Mouse (Mus musculus) stomach, postnatal 0 days (tissue): ENCODE data around the gene Rgs12. TPM values are rescaled to one million over a fixed set of nuclear protein-coding genes. Genes with fewer than 3 reads are reported as not detected.

Source experiments
- ATAC-seq: fragments of 200-750 bp; cut with Nextera tagmentation; 2 replicates; pipeline ENCODE4 v1.8.0; 2017; ENCODE audit not compliant: low FRiP score, low TSS enrichment
- DNase-seq: peaks from one replicate; pipeline ENCODE4 v3.0.0-alpha.2; 2016; ENCODE audit warnings: low spot score
- H3K27ac ChIP-seq: fragments of 300-500 bp; sonication (generic); replicated peaks from 2 replicates; pipeline ENCODE4 v1.5.1; 2014; ENCODE audit warnings: mild to moderate bottlenecking, control low read depth
- H3K27me3 ChIP-seq: fragments of 300-500 bp; sonication (generic); 2 replicates; pipeline ENCODE4 v1.6.1; 2014; ENCODE audit warnings: low read length; ENCODE audit not compliant: control insufficient read depth, insufficient read depth
- H3K36me3 ChIP-seq: fragments of 300-500 bp; sonication (generic); 2 replicates; pipeline ENCODE4 v1.6.1; 2014; ENCODE audit warnings: low read length, mixed read lengths; ENCODE audit not compliant: control insufficient read depth, insufficient read depth
- H3K4me1 ChIP-seq: fragments of 300-500 bp; sonication (generic); replicated peaks from 2 replicates; pipeline ENCODE4 v1.6.1; 2014; ENCODE audit warnings: antibody characterized with exemption; ENCODE audit not compliant: control insufficient read depth, insufficient read depth
- H3K4me2 ChIP-seq: fragments of 300-500 bp; sonication (generic); replicated peaks from 2 replicates; pipeline ENCODE4 v1.6.1; 2014; ENCODE audit warnings: low read depth, mild to moderate bottlenecking, control low read depth, moderate library complexity
- H3K4me3 ChIP-seq: fragments of 300-500 bp; sonication (generic); 2 replicates; pipeline ENCODE4 v1.5.1; 2014; ENCODE audit warnings: low read depth, low read length, control low read depth
- H3K9ac ChIP-seq: fragments of 300-500 bp; sonication (generic); 2 replicates; pipeline ENCODE4 v1.6.1; 2014; ENCODE audit warnings: mild to moderate bottlenecking, low read length, control low read depth, mixed read lengths
- H3K9me3 ChIP-seq: fragments of 300-500 bp; sonication (generic); 2 replicates; pipeline ENCODE4 v1.6.1; 2016; ENCODE audit warnings: low read length; ENCODE audit not compliant: control insufficient read depth
- CTCF ChIP-seq: IDR thresholded peaks from 2 replicates; pipeline ENCODE4 v1.5.1; 2016; ENCODE audit warnings: antibody characterized with exemption, low read depth, mild to moderate bottlenecking, moderate library complexity
- EP300 ChIP-seq: optimal IDR thresholded peaks from 2 replicates; pipeline ENCODE3; 2016; ENCODE audit warnings: antibody characterized with exemption
- WGBS: fragments of 180-500 bp; shearing (Covaris S2); extraction: QIAGEN DNeasy Blood & Tissue Kit; methylation state at CpG from one replicate; pipeline ENCODE4 v1.1.7; 2014; 5-methylcytosine and 5-hydroxymethylcytosine counted together
- polyA plus RNA-seq: library from polyadenylated mRNA; unstranded; fragments of >200 nt; fragmentation: Nextera tagmentation; extraction: Ambion mirVana; gene quantifications from 2 replicates; pipeline ENCODE4 v1.2.1, GENCODE M21; 2015

Rgs12 gene
- polyA plus RNA-seq, 1 experiment from 2014 or later: 12.7 TPM

GRCm38 (mm10) chr5:35033068-35033467 is 83.8 kb downstream of the Rgs12 start:
- H3K4me1 ChIP-seq: no peaks in the 10 kb centered on the region
- peak; percentile 76 for DNase-seq
- H3K36me3 ChIP-seq: peaks cover 15% of the 10 kb centered on the region
- WGBS: 72% methylated on average over 5 of the region's 5 CpGs
- H3K4me3 ChIP-seq: no peak overlapping the region
- no peak overlapping the region for H3K4me2 ChIP-seq
- no peak overlapping the region for H3K9ac ChIP-seq
- no peaks in the 10 kb centered on the region for H3K9me3 ChIP-seq
- no peak overlapping the region; the same call in 1 of the 2 replicates for H3K27ac ChIP-seq
- no peaks in the 10 kb centered on the region for H3K27me3 ChIP-seq
- TF ChIP-seq EP300: no peak
- peak; percentile 78 for TF ChIP-seq CTCF
- ATAC-seq: peak; percentile 74

- 80% methylated on average over 1 of the region's 1 CpGs for WGBS
- Histone ChIP-seq H3K9me3 (no peaks in the 10 kb centered on the region), H3K9ac (no peak overlapping the region), H3K36me3 (peaks cover 11% of the 10 kb centered on the region), H3K4me1 (no peaks in the 10 kb centered on the region), H3K27me3 (no peaks in the 10 kb centered on the region), H3K4me3 (no peak overlapping the region), H3K27ac (peak overlapping the region; percentile 61), H3K4me2 (no peak overlapping the region)
- TF ChIP-seq EP300 (no peak), CTCF (no peak)
- ATAC-seq (no peak), DNase-seq (no peak)
Observed at GRCm38 (mm10) chr5:35033619-35034018, 84.4 kb downstream of the Rgs12 start.

GRCm38 (mm10) chr5:35035141-35035540 is 85.9 kb downstream of the Rgs12 start:
- H3K4me1 ChIP-seq: no peaks in the 10 kb centered on the region
- WGBS: 88% methylated on average over 5 of the region's 5 CpGs
- ATAC-seq (no peak), DNase-seq (no peak)
- H3K4me2 ChIP-seq: no peak overlapping the region
- H3K27me3 ChIP-seq: no peaks in the 10 kb centered on the region
- H3K4me3 ChIP-seq: no peak overlapping the region
- H3K36me3 ChIP-seq: peaks cover 8% of the 10 kb centered on the region
- no peaks in the 10 kb centered on the region for H3K9me3 ChIP-seq
- 0 out of 2 replicates have a peak overlapping the region, but pooled peaks have one; percentile 4 for H3K9ac ChIP-seq
- TF ChIP-seq EP300 (no peak), CTCF (no peak)
- H3K27ac ChIP-seq: peak overlapping the region; percentile 53; the same call in 1 of the 2 replicates

GRCm38 (mm10) chr5:35035795-35036194 is 86.5 kb downstream of the Rgs12 start:
- DNase-seq (no peak), ATAC-seq (no peak)
- Histone ChIP-seq H3K4me1 (no peaks in the 10 kb centered on the region), H3K36me3 (peaks cover 6% of the 10 kb centered on the region), H3K4me2 (no peak overlapping the region), H3K27ac (peak overlapping the region; percentile 53), H3K9me3 (no peaks in the 10 kb centered on the region), H3K27me3 (no peaks in the 10 kb centered on the region), H3K9ac (no peak overlapping the region), H3K4me3 (no peak overlapping the region)
- 62% methylated on average over 4 of the region's 4 CpGs for WGBS
- TF ChIP-seq EP300 (no peak), CTCF (no peak)

GRCm38 (mm10) chr5:35037438-35037837 is 88.2 kb downstream of the Rgs12 start:
- Histone ChIP-seq H3K4me3 (no peak overlapping the region), H3K27ac (peak overlapping the region; percentile 61), H3K4me2 (no peak overlapping the region), H3K36me3 (peaks cover 2% of the 10 kb centered on the region), H3K9ac (no peak overlapping the region), H3K27me3 (no peaks in the 10 kb centered on the region), H3K4me1 (no peaks in the 10 kb centered on the region), H3K9me3 (no peaks in the 10 kb centered on the region)
- peak; percentile 16; the same call in 1 of the 2 replicates for ATAC-seq
- TF ChIP-seq EP300: peak; percentile 45
- no peak for TF ChIP-seq CTCF
- DNase-seq: no peak

GRCm38 (mm10) chr5:35041268-35041829 is 92.1 kb downstream of the Rgs12 start, which contains the start of gene Hgfac:
Hgfac (plus strand) TSS chr5:35041509.
- Histone ChIP-seq H3K9me3 (no peaks in the 10 kb centered on the region), H3K4me1 (no peaks in the 10 kb centered on the region), H3K36me3 (no peaks in the 10 kb centered on the region), H3K4me3 (no peak within 1 kb of the TSS), H3K27me3 (no peaks in the 10 kb centered on the region), H3K9ac (no peak within 1 kb of the TSS), H3K4me2 (no peak within 1 kb of the TSS), H3K27ac (no peak within 1 kb of the TSS)
- WGBS: 30% methylated on average over 6 of the region's 6 CpGs
- ATAC-seq (peak; percentile 75), DNase-seq (peak; percentile 68)
- TF ChIP-seq CTCF: no peak; the same call in 1 of the 2 replicates
- TF ChIP-seq EP300: no peak
